18 mouse cellular contexts compared by ENCODE assay signal in genomic region chr19:7556641-7557040, GRCm38 (mm10). TPM values are rescaled to one million over a fixed set of nuclear protein-coding genes. Genes with fewer than 3 reads are reported as not detected.
DNase-seq lines count a peak whose midpoint lies in the region; ATAC-seq and TF ChIP-seq lines count a peak whose summit lies in the region.
"Had no signal": no experiment of that assay in that cellular context is flagged by ENCODE, and none has a peak within 500 bp of the region (broad histone marks: within the 10 kb centered on the region; RNA-seq: fewer than 3 reads in every experiment).

No protein-coding gene starts in this region.

- no peak for ATAC-seq in heart, embryonic 12.5 days (ENCODE audit: insufficient number of reproducible peaks, low FRiP score)
- ATAC-seq in limb, embryonic 12.5 days (ENCODE audit: insufficient number of reproducible peaks, insufficient read depth, low FRiP score, low TSS enrichment, low read depth), result no peak
- ATAC-seq in liver, embryonic 15.5 days (ENCODE audit: insufficient read depth), result no peak

- peaks cover 45% of the 10 kb centered on the region for H3K4me1 ChIP-seq in heart, embryonic 12.5 days (replicated peaks)
- peaks cover 15% of the 10 kb centered on the region for H3K4me1 ChIP-seq in limb, embryonic 12.5 days (replicated peaks)
- peaks cover 19% of the 10 kb centered on the region for H3K4me1 ChIP-seq in limb, embryonic 10.5 days
- H3K4me1 ChIP-seq in liver, embryonic 15.5 days (replicated peaks), result peaks cover 52% of the 10 kb centered on the region

- no peak overlapping the region for H3K9ac ChIP-seq in heart, embryonic 12.5 days
- no peak overlapping the region for H3K9ac ChIP-seq in limb, embryonic 12.5 days (replicated peaks)
- H3K9ac ChIP-seq in liver, embryonic 15.5 days, result 0 out of 2 replicates have a peak overlapping the region, but pooled peaks have one; percentile 13

- H3K4me2 ChIP-seq in heart, embryonic 12.5 days, result no peak overlapping the region
- peak overlapping the region; percentile 80; the same call in 1 of the 2 replicates for H3K4me2 ChIP-seq in limb, embryonic 12.5 days
- no peak overlapping the region for H3K4me2 ChIP-seq in liver, embryonic 15.5 days
- H3K4me2 ChIP-seq in myocyte (ENCODE audit: low read depth), result no peak overlapping the region

- H3K9me3 ChIP-seq in heart, embryonic 12.5 days (replicated peaks), result no peaks in the 10 kb centered on the region
- H3K9me3 ChIP-seq in limb, embryonic 12.5 days, result no peaks in the 10 kb centered on the region
- H3K9me3 ChIP-seq in limb, embryonic 10.5 days (replicated peaks), result no peaks in the 10 kb centered on the region
- no peaks in the 10 kb centered on the region for H3K9me3 ChIP-seq in liver, embryonic 15.5 days (replicated peaks)
- H3K9me3 ChIP-seq: forebrain, embryonic 10.5 days; forebrain, embryonic 13.5 days; G1E; heart, embryonic 15.5 days; hindbrain, embryonic 10.5 days; hindbrain, embryonic 13.5 days had no signal

- no peak overlapping the region for H3K4me3 ChIP-seq in heart, embryonic 12.5 days
- H3K4me3 ChIP-seq in limb, embryonic 12.5 days (replicated peaks), result no peak overlapping the region
- H3K4me3 ChIP-seq in limb, embryonic 10.5 days, result no peak overlapping the region
- no peak overlapping the region for H3K4me3 ChIP-seq in liver, embryonic 15.5 days (replicated peaks)
- peak overlapping the region; percentile 47 for H3K4me3 ChIP-seq in myocyte

- TF ChIP-seq POLR2A in myocyte (IDR thresholded peaks at IDR 0.05; ENCODE audit: insufficient read length, low read depth), result no peak

- H3K27me3 ChIP-seq in heart, embryonic 12.5 days (replicated peaks), result no peaks in the 10 kb centered on the region
- 0 out of 2 replicates have a peak, but pooled peaks cover 5% of the 10 kb centered on the region for H3K27me3 ChIP-seq in limb, embryonic 12.5 days
- peaks cover 23% of the 10 kb centered on the region for H3K27me3 ChIP-seq in limb, embryonic 10.5 days (ENCODE audit: low read depth, poor library complexity, severe bottlenecking)
- H3K27me3 ChIP-seq in liver, embryonic 15.5 days, result no peaks in the 10 kb centered on the region
- H3K27me3 ChIP-seq in myocyte (ENCODE audit: control insufficient read depth, insufficient read depth, insufficient read length), result no peaks in the 10 kb centered on the region
- H3K27me3 ChIP-seq: heart, embryonic 15.5 days; Patski had no signal

- peak; percentile 64 for DNase-seq in heart, adult 11 months
- no peak for DNase-seq in limb, embryonic 10.5 days (ENCODE audit: low spot score)
- no peak for DNase-seq in liver
- DNase-seq: cerebellum, adult 9-10 months had no signal

- no peak overlapping the region for H3K27ac ChIP-seq in heart, embryonic 12.5 days (ENCODE audit: poor library complexity, severe bottlenecking)
- no peak overlapping the region for H3K27ac ChIP-seq in limb, embryonic 12.5 days
- no peak overlapping the region for H3K27ac ChIP-seq in limb, embryonic 10.5 days
- H3K27ac ChIP-seq in liver, embryonic 15.5 days (replicated peaks), result no peak overlapping the region
- H3K27ac ChIP-seq: forebrain, embryonic 13.5 days; hindbrain, embryonic 13.5 days had no signal

- H3K36me3 ChIP-seq in heart, embryonic 12.5 days, result peaks cover 8% of the 10 kb centered on the region
- no peaks in the 10 kb centered on the region for H3K36me3 ChIP-seq in limb, embryonic 12.5 days
- H3K36me3 ChIP-seq in limb, embryonic 10.5 days, result no peaks in the 10 kb centered on the region
- H3K36me3 ChIP-seq in liver, embryonic 15.5 days (replicated peaks), result peaks cover 6% of the 10 kb centered on the region; the same call in 1 of the 2 replicates
- no peaks in the 10 kb centered on the region for H3K36me3 ChIP-seq in myocyte (ENCODE audit: control insufficient read depth, insufficient read depth)
- H3K36me3 ChIP-seq: forebrain, embryonic 10.5 days; G1E; heart, embryonic 15.5 days; hindbrain, embryonic 10.5 days; hindbrain, embryonic 13.5 days had no signal

- H3K79me2 ChIP-seq in myocyte (ENCODE audit: control insufficient read depth, insufficient read depth), result no peaks in the 10 kb centered on the region

- H3ac ChIP-seq in myocyte (ENCODE audit: control insufficient read depth, insufficient read length), result no peak overlapping the region

- WGBS in heart, embryonic 12.5 days, result 90% methylated on average over 1 of the region's 1 CpGs
- WGBS in limb, embryonic 12.5 days, result 100% methylated on average over 1 of the region's 1 CpGs
- 97% methylated on average over 1 of the region's 1 CpGs for WGBS in limb, embryonic 10.5 days
- WGBS in liver, embryonic 15.5 days (ENCODE audit: insufficient replicate concordance), result 93% methylated on average over 1 of the region's 1 CpGs

TF ChIP-seq in myocyte, 11 proteins besides CTCF, POLR2A, EP300 and RAD21:
- no peak for TF ChIP-seq E2F4 (IDR thresholded peaks at IDR 0.05; ENCODE audit: insufficient read depth)
- TF ChIP-seq TCF12 (IDR thresholded peaks at IDR 0.05; ENCODE audit: insufficient read depth, poor library complexity, severe bottlenecking), result no peak
- no peak for TF ChIP-seq SRF (IDR thresholded peaks at IDR 0.05; ENCODE audit: control insufficient read depth, insufficient read length, low read depth)
- no peak for TF ChIP-seq POLR2AphosphoS2 (IDR thresholded peaks at IDR 0.05; ENCODE audit: insufficient read length, low read depth)
- TF ChIP-seq MAX (IDR thresholded peaks at IDR 0.05; ENCODE audit: low read depth), result no peak
- no peak for TF ChIP-seq CEBPB (IDR thresholded peaks at IDR 0.05; ENCODE audit: insufficient read depth, poor library complexity, severe bottlenecking)
- TF ChIP-seq USF1 (IDR thresholded peaks at IDR 0.05; ENCODE audit: low read depth), result no peak
- TF ChIP-seq MYOD1 (IDR thresholded peaks at IDR 0.05; ENCODE audit: control insufficient read depth in 1 of 3, insufficient read length in 2 of 3, low read depth in 2 of 3), result no peak
- no peak for TF ChIP-seq TCF3 (IDR thresholded peaks at IDR 0.05; ENCODE audit: insufficient read length, low read depth)
- TF ChIP-seq MYOG (IDR thresholded peaks at IDR 0.05; ENCODE audit: control insufficient read depth in 1 of 3, insufficient read depth in 1 of 3, insufficient read length in 2 of 3, low read depth in 2 of 3), result no peak
- no peak for TF ChIP-seq REST (IDR thresholded peaks at IDR 0.05; ENCODE audit: insufficient read depth, insufficient read length)

RNA-seq across cellular contexts. Expression of gene Pla2g16, which starts 0.6 kb away (rescaled TPM):
- 51.8 and 53.1 TPM in 2 replicates for polyA plus RNA-seq in heart, embryonic 12.5 days (2016; fragmentation: Nextera tagmentation; extraction: Ambion mirVana)
- polyA plus RNA-seq in limb, embryonic 12.5 days (2016; fragmentation: Nextera tagmentation; extraction: Ambion mirVana), result 6.7 and 7.4 TPM in 2 replicates
- 3.2 and 3.6 TPM in 2 replicates for polyA plus RNA-seq in limb, embryonic 10.5 days (2016; fragmentation: Nextera tagmentation; extraction: Ambion mirVana)
- 22.6 and 26.4 TPM in 2 replicates for polyA plus RNA-seq in liver, embryonic 15.5 days (2015; fragmentation: Nextera tagmentation; extraction: Ambion mirVana)
- polyA plus RNA-seq in myocyte (2012; fragmentation: generic; extraction: Trizol), result 64.5 TPM
- polyA plus RNA-seq: G1E had no signal

RNA-seq across cellular contexts. Expression of gene Lgals12, which starts 50.4 kb away (rescaled TPM):
- polyA plus RNA-seq in heart, embryonic 12.5 days (2016; fragmentation: Nextera tagmentation; extraction: Ambion mirVana), result 0.06 and 0.23 TPM in 2 replicates
- 0.37 and 0.44 TPM in 2 replicates for polyA plus RNA-seq in limb, embryonic 12.5 days (2016; fragmentation: Nextera tagmentation; extraction: Ambion mirVana)
- 0.21 and 0.84 TPM in 2 replicates for polyA plus RNA-seq in limb, embryonic 10.5 days (2016; fragmentation: Nextera tagmentation; extraction: Ambion mirVana)
- polyA plus RNA-seq in liver, embryonic 15.5 days (2015; fragmentation: Nextera tagmentation; extraction: Ambion mirVana), result not detected in 2 replicates
- 0.31 TPM for polyA plus RNA-seq in myocyte (2012; fragmentation: generic; extraction: Trizol)
- polyA plus RNA-seq: G1E; hindbrain, embryonic 10.5 days; Patski had no signal

RNA-seq across cellular contexts. Expression of gene Hrasls5, which starts 55.7 kb away (rescaled TPM):
- not detected in 2 replicates for polyA plus RNA-seq in heart, embryonic 12.5 days (2016; fragmentation: Nextera tagmentation; extraction: Ambion mirVana)
- polyA plus RNA-seq in limb, embryonic 12.5 days (2016; fragmentation: Nextera tagmentation; extraction: Ambion mirVana), result not detected in 2 replicates
- not detected in 2 replicates for polyA plus RNA-seq in limb, embryonic 10.5 days (2016; fragmentation: Nextera tagmentation; extraction: Ambion mirVana)
- polyA plus RNA-seq in liver, embryonic 15.5 days (2015; fragmentation: Nextera tagmentation; extraction: Ambion mirVana), result not detected in 2 replicates
- 0.05 TPM for polyA plus RNA-seq in myocyte (2012; fragmentation: generic; extraction: Trizol)
- polyA plus RNA-seq: embryonic facial prominence, embryonic 11.5 days; forebrain, embryonic 10.5 days; forebrain, embryonic 13.5 days; forebrain, embryonic 16.5 days; G1E; heart, embryonic 15.5 days; hindbrain, embryonic 10.5 days; hindbrain, embryonic 13.5 days; hindbrain, embryonic 16.5 days; Patski had no signal
